Mouse (Mus musculus) hindbrain, embryonic 15.5 days (tissue): Measurements from ENCODE around the gene Arid1b. TPM values are rescaled to one million over a fixed set of nuclear protein-coding genes. Genes with fewer than 3 reads are reported as not detected.
A peak's percentile ranks its signal among the peaks of the same experiment; 100 is the strongest.

Experiments
- ATAC-seq: fragments of 200-750 bp; cut with Nextera tagmentation; 2 replicates; pipeline ENCODE4 v1.8.0; 2017; ENCODE audit warnings: low read depth, moderate number of reproducible peaks, moderate TSS enrichment; ENCODE audit not compliant: low FRiP score
- H3K27ac ChIP-seq: fragments of 300-500 bp; sonication (generic); replicated peaks from 2 replicates; pipeline ENCODE4 v1.5.1; 2015; ENCODE audit warnings: mild to moderate bottlenecking, inconsistent platforms
- H3K27me3 ChIP-seq: fragments of 300-500 bp; sonication (generic); 2 replicates; pipeline ENCODE4 v1.6.1; 2015; ENCODE audit warnings: control low read depth, inconsistent platforms
- H3K36me3 ChIP-seq: fragments of 300-500 bp; sonication (generic); 2 replicates; pipeline ENCODE4 v1.6.1; 2015; ENCODE audit warnings: control low read depth, inconsistent platforms
- H3K4me1 ChIP-seq: fragments of 300-500 bp; sonication (generic); replicated peaks from 2 replicates; pipeline ENCODE4 v1.6.1; 2015; ENCODE audit warnings: control low read depth, inconsistent platforms
- H3K4me2 ChIP-seq: fragments of 300-500 bp; sonication (generic); 2 replicates; pipeline ENCODE4 v1.6.1; 2015; ENCODE audit warnings: moderate library complexity, mild to moderate bottlenecking, inconsistent platforms
- H3K4me3 ChIP-seq: fragments of 300-500 bp; sonication (generic); 2 replicates; pipeline ENCODE4 v1.5.1; 2015; ENCODE audit warnings: mild to moderate bottlenecking, inconsistent platforms
- H3K9ac ChIP-seq: fragments of 300-500 bp; sonication (generic); 2 replicates; pipeline ENCODE4 v1.6.1; 2015; ENCODE audit warnings: inconsistent platforms
- H3K9me3 ChIP-seq: fragments of 300-500 bp; sonication (generic); 2 replicates; pipeline ENCODE4 v1.6.1; 2016; ENCODE audit warnings: control low read depth, inconsistent platforms
- WGBS: fragments of 180-500 bp; shearing (Covaris S2); methylation state at CpG from one replicate; pipeline ENCODE4 v1.1.7; 2015; 5-methylcytosine and 5-hydroxymethylcytosine counted together
- polyA plus RNA-seq: library from polyadenylated mRNA; unstranded; fragments of >200 nt; fragmentation: Nextera tagmentation; extraction: Ambion mirVana; gene quantifications from 2 replicates; pipeline ENCODE4 v1.2.1, GENCODE M21; 2015

Arid1b gene
- polyA plus RNA-seq, 1 experiment from 2014 or later = 14.3 TPM

GRCm38 (mm10) chr17:5217852-5218845 is 224.0 kb downstream of the Arid1b start:
- H3K27ac ChIP-seq = peak overlapping the region; percentile 44; the same call in 1 of the 2 replicates
- 62% methylated on average over 9 of the region's 9 CpGs for WGBS
- peaks cover 77% of the 10 kb centered on the region for H3K4me1 ChIP-seq
- ATAC-seq = no peak
- H3K27me3 ChIP-seq = no peaks in the 10 kb centered on the region
- no peaks in the 10 kb centered on the region for H3K9me3 ChIP-seq
- H3K9ac ChIP-seq = no peak overlapping the region
- H3K4me3 ChIP-seq = no peak overlapping the region
- H3K4me2 ChIP-seq = no peak overlapping the region
- no peaks in the 10 kb centered on the region for H3K36me3 ChIP-seq

DNA sequence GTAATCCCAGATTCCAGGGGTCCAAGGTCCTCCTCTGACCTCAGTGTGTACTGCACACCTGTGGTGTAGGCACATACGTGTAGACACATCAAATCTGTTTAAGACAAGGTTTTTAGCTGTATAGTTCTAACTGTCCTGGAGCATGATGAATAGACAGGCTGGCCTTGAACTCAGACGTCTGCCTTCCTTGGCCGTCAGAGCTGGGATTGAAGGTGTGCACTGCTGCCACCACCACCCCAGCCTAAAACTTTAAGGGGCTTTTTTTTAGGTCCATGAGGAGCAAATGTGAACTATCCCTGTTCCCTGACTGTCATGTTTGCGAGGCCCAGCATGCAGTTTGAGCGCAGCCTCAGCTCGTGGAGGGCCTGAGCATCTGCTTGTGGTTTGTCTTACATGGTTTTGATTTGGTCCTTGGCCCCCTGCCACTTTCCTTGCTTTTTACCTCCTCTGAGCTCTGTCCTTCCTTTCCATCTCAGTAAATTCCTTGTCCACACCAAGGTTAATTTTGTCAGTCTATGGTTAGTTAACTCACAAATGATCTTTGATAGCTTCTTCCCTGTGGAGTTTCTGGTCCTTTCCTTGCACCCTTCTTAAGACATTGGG is 224.9 kb downstream of the Arid1b start:
- H3K4me1 ChIP-seq = peaks cover 67% of the 10 kb centered on the region
- H3K4me2 ChIP-seq = no peak overlapping the region
- ATAC-seq = no peak
- no peak overlapping the region for H3K4me3 ChIP-seq
- no peaks in the 10 kb centered on the region for H3K27me3 ChIP-seq
- no peaks in the 10 kb centered on the region for H3K9me3 ChIP-seq
- no peak overlapping the region for H3K27ac ChIP-seq
- H3K36me3 ChIP-seq = no peaks in the 10 kb centered on the region
- 74% methylated on average over 6 of the region's 6 CpGs for WGBS
- H3K9ac ChIP-seq = no peak overlapping the region

DNA sequence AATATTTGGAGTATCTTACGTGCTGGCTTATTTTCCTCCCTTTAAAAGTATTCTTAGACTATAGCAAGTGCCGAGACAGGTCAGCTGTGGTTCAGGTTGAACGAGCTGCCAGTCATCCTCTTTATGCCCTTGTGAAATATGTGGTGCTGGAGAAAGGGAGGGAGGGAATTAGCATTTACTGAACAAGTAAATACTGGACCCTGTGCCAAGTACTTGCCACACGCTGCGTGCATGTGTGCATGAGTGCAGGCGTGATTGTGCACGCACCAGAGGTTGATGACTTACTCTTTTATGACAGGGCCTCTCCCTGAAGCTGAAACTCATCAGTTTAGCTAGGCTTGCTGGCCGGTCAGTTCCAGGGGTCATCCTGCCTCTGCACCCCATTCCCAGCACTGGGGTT is 226.9 kb downstream of the Arid1b start:
- Histone ChIP-seq H3K4me3 (no peak overlapping the region), H3K9ac (no peak overlapping the region), H3K36me3 (no peaks in the 10 kb centered on the region), H3K4me2 (no peak overlapping the region), H3K27me3 (no peaks in the 10 kb centered on the region), H3K4me1 (peaks cover 58% of the 10 kb centered on the region), H3K27ac (0 out of 2 replicates have a peak overlapping the region, but pooled peaks have one; percentile 10), H3K9me3 (no peaks in the 10 kb centered on the region)
- 0 out of 2 replicates have a peak, but pooled peaks have one; percentile 32 for ATAC-seq
- WGBS = 33% methylated on average over 8 of the region's 8 CpGs

DNA sequence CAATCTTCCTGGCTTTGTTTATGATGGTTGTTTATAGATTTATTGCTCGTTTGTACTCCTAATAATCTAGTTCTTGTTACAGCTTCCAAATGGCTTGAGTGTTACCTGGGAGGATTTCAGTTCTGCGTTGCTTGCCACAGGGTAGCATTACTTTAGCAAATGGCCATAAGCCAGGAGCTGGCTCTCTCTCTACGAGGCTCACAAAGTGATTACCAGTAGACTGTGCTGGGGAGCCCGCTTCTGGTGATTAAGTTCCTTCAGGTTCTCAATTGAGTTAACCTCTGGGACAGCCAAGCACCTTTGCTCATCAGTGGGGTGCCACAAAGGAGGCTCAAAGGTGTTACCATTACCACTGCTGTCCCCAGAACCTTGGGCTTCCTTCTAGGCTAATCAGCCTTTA is 227.4 kb downstream of the Arid1b start:
- H3K4me3 ChIP-seq = no peak overlapping the region
- no peak overlapping the region for H3K9ac ChIP-seq
- no peaks in the 10 kb centered on the region for H3K9me3 ChIP-seq
- H3K27me3 ChIP-seq = no peaks in the 10 kb centered on the region
- H3K36me3 ChIP-seq = no peaks in the 10 kb centered on the region
- ATAC-seq = no peak
- peaks cover 64% of the 10 kb centered on the region for H3K4me1 ChIP-seq
- 42% methylated on average over 4 of the region's 4 CpGs for WGBS
- H3K4me2 ChIP-seq = no peak overlapping the region
- H3K27ac ChIP-seq = 0 out of 2 replicates have a peak overlapping the region, but pooled peaks have one; percentile 21

GRCm38 (mm10) chr17:5222827-5223226 is 228.7 kb downstream of the Arid1b start:
- Histone ChIP-seq H3K27me3 (no peaks in the 10 kb centered on the region), H3K4me1 (peaks cover 62% of the 10 kb centered on the region)

DNA sequence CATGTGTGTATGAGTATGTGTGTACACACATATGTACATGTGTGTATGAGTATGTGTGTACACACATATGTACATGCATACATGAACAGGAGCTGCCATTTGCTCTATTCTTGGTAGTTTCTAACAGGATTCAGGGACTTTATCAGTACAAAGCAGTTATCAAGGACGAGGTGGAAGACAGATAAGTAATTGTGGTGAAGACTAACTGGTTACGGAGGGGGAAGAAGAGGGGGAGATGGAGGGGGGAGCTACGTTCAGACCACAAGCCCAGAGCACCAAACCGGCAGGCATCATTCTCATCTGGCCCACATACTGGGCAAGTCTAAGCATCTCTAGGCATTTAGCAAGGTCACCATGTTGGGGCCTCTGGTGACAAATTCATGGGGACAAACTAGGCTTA is 230.8 kb downstream of the Arid1b start:
- Histone ChIP-seq H3K4me3 (no peak overlapping the region), H3K27ac (no peak overlapping the region), H3K4me2 (no peak overlapping the region), H3K27me3 (no peaks in the 10 kb centered on the region), H3K9ac (no peak overlapping the region), H3K36me3 (no peaks in the 10 kb centered on the region), H3K4me1 (peaks cover 61% of the 10 kb centered on the region), H3K9me3 (no peaks in the 10 kb centered on the region)
- ATAC-seq = no peak
- WGBS = 87% methylated on average over 4 of the region's 4 CpGs

More at GRCm38 (mm10) chr17:5222827-5223226, 228.7 kb downstream of the Arid1b start:
- Histone ChIP-seq H3K9me3 (no peaks in the 10 kb centered on the region), H3K36me3 (no peaks in the 10 kb centered on the region), H3K4me3 (no peak overlapping the region), H3K27ac (no peak overlapping the region), H3K4me2 (no peak overlapping the region), H3K9ac (no peak overlapping the region)
- 27% methylated on average over 2 of the region's 2 CpGs for WGBS
- ATAC-seq = no peak

DNA sequence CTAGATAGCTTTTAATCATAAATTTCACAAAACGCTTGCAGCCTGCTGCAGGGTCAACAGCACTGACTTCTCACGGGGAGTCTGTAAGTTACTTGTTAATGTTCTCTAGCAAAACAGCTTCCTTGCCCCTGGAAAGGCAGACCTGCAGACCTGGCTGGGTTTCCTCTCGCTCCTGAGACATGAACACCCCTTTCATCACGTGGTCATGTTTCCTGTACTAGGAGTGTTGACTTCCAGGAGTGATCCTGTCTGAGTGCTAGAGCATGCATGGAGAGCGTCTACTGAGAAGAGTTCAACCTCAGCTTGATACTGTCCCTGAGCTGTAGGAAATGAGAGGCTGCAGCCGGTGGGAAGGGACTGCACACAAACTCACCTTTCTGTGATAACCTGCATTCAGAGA is 233.0 kb downstream of the Arid1b start:
- H3K27ac ChIP-seq = no peak overlapping the region
- H3K9ac ChIP-seq = no peak overlapping the region
- no peaks in the 10 kb centered on the region for H3K36me3 ChIP-seq
- no peak for ATAC-seq
- H3K9me3 ChIP-seq = no peaks in the 10 kb centered on the region
- no peaks in the 10 kb centered on the region for H3K27me3 ChIP-seq
- no peak overlapping the region for H3K4me3 ChIP-seq
- WGBS = 72% methylated on average over 6 of the region's 6 CpGs
- peaks cover 53% of the 10 kb centered on the region for H3K4me1 ChIP-seq
- no peak overlapping the region for H3K4me2 ChIP-seq

- Histone ChIP-seq H3K27ac (peak overlapping the region; percentile 65), H3K9me3 (no peaks in the 10 kb centered on the region), H3K4me1 (peaks cover 51% of the 10 kb centered on the region), H3K9ac (no peak overlapping the region), H3K4me2 (no peak overlapping the region), H3K27me3 (no peaks in the 10 kb centered on the region), H3K4me3 (no peak overlapping the region), H3K36me3 (no peaks in the 10 kb centered on the region)
- 36% methylated on average over 14 of the region's 14 CpGs for WGBS
- peak; percentile 37; the same call in 1 of the 2 replicates for ATAC-seq
Measured at GRCm38 (mm10) chr17:5227950-5228615, 234.0 kb downstream of the Arid1b start.

DNA sequence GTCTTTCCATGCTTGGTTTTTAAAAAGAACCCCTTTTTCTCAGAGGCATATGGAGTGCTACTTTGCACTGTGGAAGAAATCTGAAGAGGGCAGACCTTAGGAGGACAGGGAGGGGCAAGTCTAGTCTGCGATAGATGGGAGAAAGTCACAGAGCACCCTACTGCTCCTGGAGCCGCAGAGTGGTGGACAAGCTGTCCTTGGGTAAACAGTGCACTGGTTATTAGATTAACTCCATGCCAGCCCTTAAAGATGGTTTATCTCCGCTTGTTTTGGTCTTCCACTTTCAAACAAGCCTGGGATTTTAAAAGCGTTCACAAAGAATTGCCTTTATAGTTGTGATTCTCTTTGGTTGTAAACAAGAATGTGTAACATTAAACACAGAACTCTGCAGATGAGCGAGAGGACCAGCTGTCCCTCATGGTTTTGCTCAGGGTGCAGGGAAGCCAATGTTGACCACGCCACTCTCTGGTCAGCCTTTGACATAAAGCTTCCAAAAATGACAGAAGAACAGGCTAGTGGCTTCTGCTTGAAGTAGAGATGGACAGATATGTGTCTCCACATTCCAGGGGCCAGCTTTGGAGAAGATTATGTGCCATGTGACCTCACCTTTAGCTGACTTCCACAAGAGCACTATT is 234.6 kb downstream of the Arid1b start:
- H3K4me2 ChIP-seq = no peak overlapping the region
- no peak overlapping the region for H3K4me3 ChIP-seq
- peaks cover 51% of the 10 kb centered on the region for H3K4me1 ChIP-seq
- WGBS = 71% methylated on average over 6 of the region's 6 CpGs
- H3K27me3 ChIP-seq = no peaks in the 10 kb centered on the region
- H3K9me3 ChIP-seq = no peaks in the 10 kb centered on the region
- H3K9ac ChIP-seq = no peak overlapping the region
- peak overlapping the region; percentile 65 for H3K27ac ChIP-seq
- no peak for ATAC-seq
- no peaks in the 10 kb centered on the region for H3K36me3 ChIP-seq

- no peak overlapping the region for H3K9ac ChIP-seq
- H3K27ac ChIP-seq = no peak overlapping the region
- WGBS = 79% methylated on average over 7 of the region's 7 CpGs
- H3K4me1 ChIP-seq = peaks cover 51% of the 10 kb centered on the region
- no peak for ATAC-seq
- no peaks in the 10 kb centered on the region for H3K9me3 ChIP-seq
- H3K36me3 ChIP-seq = no peaks in the 10 kb centered on the region
- H3K4me3 ChIP-seq = no peak overlapping the region
- no peaks in the 10 kb centered on the region for H3K27me3 ChIP-seq
- no peak overlapping the region for H3K4me2 ChIP-seq
Measured at GRCm38 (mm10) chr17:5230063-5230462, 235.9 kb downstream of the Arid1b start.

GRCm38 (mm10) chr17:5232180-5232579 is 238.0 kb downstream of the Arid1b start:
- Histone ChIP-seq H3K36me3 (no peaks in the 10 kb centered on the region), H3K4me2 (no peak overlapping the region), H3K4me1 (peaks cover 54% of the 10 kb centered on the region), H3K9me3 (no peaks in the 10 kb centered on the region), H3K27me3 (no peaks in the 10 kb centered on the region), H3K4me3 (no peak overlapping the region), H3K9ac (no peak overlapping the region), H3K27ac (no peak overlapping the region)
- 67% methylated on average over 2 of the region's 2 CpGs for WGBS
- ATAC-seq = no peak
